Mouse (Mus musculus): ENCODE measurements around the gene Olfr466. TPM values are rescaled to one million over a fixed set of nuclear protein-coding genes. Genes with fewer than 3 reads are reported as not detected.

Olfr466 gene
- not detected in 2 replicates for polyA plus RNA-seq (2016; fragmentation: Nextera tagmentation; extraction: Ambion mirVana)

DNA sequence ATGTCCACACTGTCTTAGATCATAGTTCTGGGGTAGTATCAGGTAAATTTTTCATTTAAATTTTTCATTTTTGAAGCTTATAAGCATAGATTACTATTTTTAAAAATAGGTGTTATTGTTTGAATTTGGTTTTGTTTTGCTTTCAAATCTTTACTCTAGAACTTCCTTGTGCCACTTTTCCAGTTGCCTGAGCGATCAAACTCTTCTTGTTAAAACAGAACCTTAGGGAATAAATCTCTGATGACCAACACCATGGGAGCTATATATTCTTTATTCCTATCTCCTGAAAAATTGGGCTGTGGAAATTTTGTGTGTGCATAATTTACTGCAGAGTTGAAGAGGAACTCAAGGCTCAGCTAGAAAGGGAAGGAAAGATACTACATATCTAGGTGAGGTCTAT, at the start of gene Olfr466:
TSS of gene Olfr466 (plus strand) at position 301 of the 400 bp plus-strand sequence.
- H3K27me3 ChIP-seq (ENCODE audit: insufficient read depth, poor library complexity, severe bottlenecking): no peaks in the 10 kb centered on the region
- WGBS: 92% methylated on average over 1 of the region's 1 CpGs
- no peak for DNase-seq (ENCODE audit: low spot score)

DNA sequence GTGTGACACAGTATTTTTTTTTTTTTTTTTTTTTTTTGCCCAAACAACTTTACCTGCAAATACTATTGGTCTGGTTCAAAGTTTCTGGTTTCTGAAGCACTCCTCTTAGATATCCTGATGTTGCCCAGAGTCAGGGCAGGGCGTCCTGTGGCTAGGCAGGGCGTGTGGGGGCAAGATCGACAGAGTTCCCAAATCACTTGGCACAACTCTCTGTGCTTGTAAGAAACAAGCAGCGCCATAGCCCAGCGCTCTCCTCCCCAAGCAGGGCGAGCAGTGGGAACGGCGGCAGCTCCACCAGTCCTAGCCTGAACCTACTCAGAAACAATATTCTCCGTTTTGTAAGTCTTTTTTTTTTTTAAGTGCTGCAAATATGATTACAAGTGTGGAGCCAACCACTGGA, 49.4 kb upstream of the Olfr466 start:
- no peaks in the 10 kb centered on the region for H3K27me3 ChIP-seq (ENCODE audit: insufficient read depth, poor library complexity, severe bottlenecking)
- H3K9me3 ChIP-seq: peaks cover 57% of the 10 kb centered on the region
- H3K27ac ChIP-seq: no peak overlapping the region
- 90% methylated on average over 9 of the region's 9 CpGs for WGBS
- DNase-seq (ENCODE audit: low spot score): no peak
- H3K4me1 ChIP-seq (replicated peaks): no peaks in the 10 kb centered on the region
- H3K36me3 ChIP-seq: peaks cover 39% of the 10 kb centered on the region
- H3K4me3 ChIP-seq: no peak overlapping the region

More for the DNA sequence above, at the start of gene Olfr466:
- H3K4me1 ChIP-seq (replicated peaks): no peaks in the 10 kb centered on the region
- H3K36me3 ChIP-seq: no peaks in the 10 kb centered on the region
- no peak within 1 kb of the TSS for H3K27ac ChIP-seq
- H3K4me3 ChIP-seq: no peak within 1 kb of the TSS
- H3K9me3 ChIP-seq: peaks cover 9% of the 10 kb centered on the region; the same call in 1 of the 2 replicates

DNA sequence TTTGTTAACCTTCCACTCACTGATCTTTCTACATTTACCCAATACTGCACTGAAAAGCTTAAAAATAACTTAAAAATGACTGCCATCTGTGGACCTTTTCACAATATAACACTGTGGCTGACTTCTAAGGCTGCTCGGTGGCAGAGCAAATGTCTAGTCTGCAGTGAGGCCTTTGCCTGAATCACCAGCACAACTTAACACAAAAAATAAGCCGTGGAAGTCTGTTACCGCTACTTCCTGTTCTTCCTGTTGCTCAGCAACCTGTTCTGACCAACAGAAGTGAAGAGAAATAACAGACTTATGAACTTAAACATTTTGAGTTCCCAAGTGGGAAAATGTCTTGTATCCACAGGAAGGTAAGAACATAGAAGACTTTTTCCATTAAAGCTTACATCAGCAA, 48.8 kb upstream of the Olfr466 start:
- WGBS: 93% methylated on average over 3 of the region's 3 CpGs
- H3K36me3 ChIP-seq: peaks cover 38% of the 10 kb centered on the region
- peaks cover 58% of the 10 kb centered on the region for H3K9me3 ChIP-seq
- H3K27me3 ChIP-seq (ENCODE audit: insufficient read depth, poor library complexity, severe bottlenecking): no peaks in the 10 kb centered on the region
- H3K27ac ChIP-seq: no peak overlapping the region
- no peak for DNase-seq (ENCODE audit: low spot score)
- H3K4me1 ChIP-seq (replicated peaks): no peaks in the 10 kb centered on the region
- no peak overlapping the region for H3K4me3 ChIP-seq

DNA sequence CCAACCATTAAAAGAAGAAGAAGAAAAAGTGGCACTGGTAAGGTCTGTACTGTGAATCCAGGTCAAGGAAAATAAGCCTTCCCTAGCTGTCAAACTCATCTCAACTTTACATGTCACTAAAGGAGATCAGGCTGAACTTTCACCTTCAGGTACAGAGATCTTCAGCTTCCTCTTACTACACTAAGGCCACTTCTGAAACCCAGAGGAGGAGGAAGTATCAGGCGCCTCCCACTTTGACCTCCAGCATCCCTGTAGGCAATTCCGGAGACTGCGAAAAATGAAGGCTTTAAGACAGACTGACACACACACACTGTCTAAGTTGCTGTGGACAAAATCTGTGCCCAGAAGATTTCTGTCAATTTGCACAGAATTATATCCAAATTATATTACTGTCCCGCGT, 38.1 kb upstream of the Olfr466 start:
- WGBS: 2% methylated on average over 5 of the region's 5 CpGs
- peak overlapping the region; percentile 90 for H3K27ac ChIP-seq
- peak overlapping the region; percentile 86 for H3K4me3 ChIP-seq
- H3K4me1 ChIP-seq (replicated peaks): peaks cover 15% of the 10 kb centered on the region
- no peak for DNase-seq (ENCODE audit: low spot score)
- 0 out of 2 replicates have a peak, but pooled peaks cover 9% of the 10 kb centered on the region for H3K36me3 ChIP-seq
- no peaks in the 10 kb centered on the region for H3K27me3 ChIP-seq (ENCODE audit: insufficient read depth, poor library complexity, severe bottlenecking)
- H3K9me3 ChIP-seq: peaks cover 12% of the 10 kb centered on the region

DNA sequence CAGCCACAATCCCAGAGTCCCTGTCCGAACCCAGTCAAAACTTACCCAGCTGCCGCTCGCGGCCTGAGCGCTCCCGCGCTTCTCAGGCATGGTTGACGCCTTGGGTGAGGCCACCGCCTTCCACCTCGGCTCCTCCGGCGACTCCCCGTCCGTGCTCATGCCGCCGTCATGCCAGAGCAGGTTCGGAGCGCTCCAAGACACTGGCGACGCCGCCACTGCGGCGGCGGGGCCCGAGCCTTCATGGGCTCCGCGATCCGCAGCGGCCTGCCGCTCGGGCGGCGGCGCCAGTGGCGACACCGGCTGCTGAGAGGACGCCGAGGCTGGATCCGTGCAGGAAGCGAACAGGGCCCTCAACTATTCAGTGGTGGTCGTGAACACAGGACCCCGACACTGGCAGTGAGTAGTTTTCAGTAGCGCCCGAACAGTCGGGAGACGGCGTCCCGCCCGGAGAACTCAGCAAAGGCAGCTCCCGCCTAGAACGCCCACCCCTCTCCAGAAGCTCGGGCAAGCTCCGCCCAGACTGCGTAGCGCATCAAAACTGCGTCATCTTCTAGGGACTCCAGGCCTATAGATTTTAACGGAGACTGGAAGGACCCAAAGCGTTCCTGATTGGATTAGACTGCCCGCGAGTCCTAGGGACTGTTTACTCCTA, 37.5 kb upstream of the Olfr466 start, which contains the start of gene Mfsd14b:
TSS of gene Mfsd14b (minus strand) at position 517 of the 652 bp plus-strand sequence.
- DNase-seq (ENCODE audit: low spot score): peak; percentile 91

DNA sequence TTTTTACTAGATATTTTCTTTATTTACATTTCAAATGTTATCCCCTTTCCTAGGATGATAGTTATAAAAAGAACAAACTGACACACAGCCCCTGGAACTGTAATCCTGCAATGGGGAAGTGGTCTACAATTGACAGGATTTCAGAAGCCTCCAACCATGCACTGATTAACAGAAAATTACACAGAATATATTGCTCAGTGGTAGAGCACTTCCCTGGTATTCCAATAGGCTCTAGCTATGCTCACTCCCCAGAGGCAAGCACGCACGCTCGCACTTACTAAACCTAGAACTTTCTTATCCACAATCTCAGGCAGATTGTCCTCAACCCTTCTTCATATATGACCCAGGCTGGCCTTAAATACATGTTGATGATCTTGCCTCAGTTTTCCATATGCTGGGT, 36.8 kb upstream of the Olfr466 start:
- WGBS: 67% methylated on average over 3 of the region's 3 CpGs
- H3K4me1 ChIP-seq (replicated peaks): peaks cover 15% of the 10 kb centered on the region
- peak overlapping the region; percentile 86 for H3K4me3 ChIP-seq
- 0 out of 2 replicates have a peak, but pooled peaks cover 4% of the 10 kb centered on the region for H3K36me3 ChIP-seq
- H3K9me3 ChIP-seq: peaks cover 1% of the 10 kb centered on the region; the same call in 1 of the 2 replicates
- no peaks in the 10 kb centered on the region for H3K27me3 ChIP-seq (ENCODE audit: insufficient read depth, poor library complexity, severe bottlenecking)
- peak overlapping the region; percentile 90 for H3K27ac ChIP-seq
- no peak for DNase-seq (ENCODE audit: low spot score)

More for the DNA sequence above, 37.5 kb upstream of the Olfr466 start, which contains the start of gene Mfsd14b:
- Histone ChIP-seq H3K4me3 (peak within 1 kb of the TSS; percentile 86), H3K36me3 (0 out of 2 replicates have a peak, but pooled peaks cover 7% of the 10 kb centered on the region), H3K9me3 (peaks cover 8% of the 10 kb centered on the region), H3K27ac (peak within 1 kb of the TSS; percentile 90), H3K4me1 (replicated peaks) (peaks cover 15% of the 10 kb centered on the region), H3K27me3 (ENCODE audit: insufficient read depth, poor library complexity, severe bottlenecking) (no peaks in the 10 kb centered on the region)
- under 1% methylated on average over 60 of the region's 60 CpGs for WGBS

DNA sequence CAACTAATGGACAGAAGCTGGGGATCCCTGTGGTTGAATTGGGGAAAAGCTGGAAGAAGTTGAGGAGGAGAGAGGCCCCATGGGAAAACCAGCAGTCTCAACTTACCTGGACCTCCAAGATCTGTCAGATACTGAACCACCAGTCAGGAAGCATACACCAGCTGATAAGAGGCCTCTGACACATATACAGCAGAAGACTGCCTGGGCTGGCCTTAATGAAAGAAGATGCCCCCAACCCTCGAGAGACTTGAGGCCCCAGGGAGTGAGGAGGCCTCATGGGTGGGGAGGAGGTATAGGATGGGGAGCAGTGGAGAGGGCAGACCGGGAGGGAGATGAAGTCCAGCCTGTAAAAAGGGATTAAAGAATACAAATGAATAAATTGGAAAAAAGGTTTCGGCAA, 29.1 kb upstream of the Olfr466 start:
- WGBS: 70% methylated on average over 3 of the region's 3 CpGs
- H3K27ac ChIP-seq: no peak overlapping the region
- DNase-seq (ENCODE audit: low spot score): no peak
- H3K27me3 ChIP-seq (ENCODE audit: insufficient read depth, poor library complexity, severe bottlenecking): no peaks in the 10 kb centered on the region
- H3K9me3 ChIP-seq: peaks cover 5% of the 10 kb centered on the region; the same call in 1 of the 2 replicates
- H3K4me3 ChIP-seq: no peak overlapping the region
- H3K4me1 ChIP-seq (replicated peaks): no peaks in the 10 kb centered on the region
- no peaks in the 10 kb centered on the region for H3K36me3 ChIP-seq

DNA sequence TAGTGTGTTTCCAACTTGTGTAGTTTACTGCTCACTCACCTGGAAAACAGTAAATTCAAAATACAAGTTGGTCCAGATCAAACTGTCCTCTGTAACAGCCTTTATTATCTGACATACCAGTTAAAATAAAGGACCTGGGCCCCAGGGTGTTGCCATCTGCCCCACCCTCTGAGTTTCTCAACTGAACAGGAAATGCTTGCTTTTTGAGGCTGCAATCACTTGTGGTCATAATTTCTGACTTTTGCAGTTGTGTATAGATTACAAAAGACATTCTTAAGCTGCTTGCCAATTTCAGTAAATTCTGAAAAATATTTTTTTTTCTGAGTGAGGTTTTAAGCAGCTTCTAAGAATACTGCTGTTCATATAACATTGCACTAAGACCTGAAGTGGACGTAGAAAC, 27.9 kb upstream of the Olfr466 start:
- no peaks in the 10 kb centered on the region for H3K27me3 ChIP-seq (ENCODE audit: insufficient read depth, poor library complexity, severe bottlenecking)
- no peak for DNase-seq (ENCODE audit: low spot score)
- H3K4me1 ChIP-seq (replicated peaks): no peaks in the 10 kb centered on the region
- no peaks in the 10 kb centered on the region for H3K36me3 ChIP-seq
- 86% methylated on average over 1 of the region's 1 CpGs for WGBS
- H3K27ac ChIP-seq: no peak overlapping the region
- H3K4me3 ChIP-seq: no peak overlapping the region
- H3K9me3 ChIP-seq: peaks cover 5% of the 10 kb centered on the region; the same call in 1 of the 2 replicates

DNA sequence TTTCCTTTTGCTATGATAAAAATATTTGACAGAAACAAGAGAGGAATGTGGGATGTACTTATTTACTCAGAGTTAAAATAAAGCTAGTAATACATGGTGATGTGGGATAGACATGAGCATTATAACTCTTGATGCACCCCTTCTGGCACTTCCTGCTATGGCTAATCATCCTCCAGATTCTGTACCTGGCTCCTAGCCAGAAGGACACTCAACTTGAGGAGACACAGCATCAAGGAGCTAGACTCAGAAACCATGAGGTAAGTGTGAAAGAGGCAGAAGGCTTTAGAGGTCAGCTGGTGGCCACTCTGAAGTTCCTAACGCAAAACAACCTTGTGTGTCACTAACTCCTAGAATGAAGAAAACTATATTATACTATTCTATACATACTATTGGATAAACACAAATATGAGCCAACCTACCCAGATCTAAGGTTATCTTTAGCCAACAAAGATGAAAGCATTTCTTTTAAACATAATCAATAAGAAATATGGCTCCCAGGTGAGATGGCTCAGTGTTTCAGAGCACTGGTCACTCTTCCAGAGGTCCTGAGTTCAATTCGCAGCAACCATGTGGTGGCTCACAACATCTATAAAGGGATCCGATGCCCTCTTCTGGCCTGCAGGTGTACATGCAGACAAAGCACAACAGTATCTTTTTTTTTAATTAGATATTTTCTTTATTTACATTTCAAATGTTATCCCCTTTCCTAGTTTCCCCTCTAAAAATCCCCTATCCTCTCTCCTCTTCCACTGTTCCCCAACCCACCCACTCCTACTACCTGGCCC, 22.8 kb upstream of the Olfr466 start:
- no peak overlapping the region for H3K27ac ChIP-seq
- H3K27me3 ChIP-seq (ENCODE audit: insufficient read depth, poor library complexity, severe bottlenecking): no peaks in the 10 kb centered on the region
- H3K4me3 ChIP-seq: no peak overlapping the region
- WGBS: 63% methylated on average over 3 of the region's 3 CpGs
- no peaks in the 10 kb centered on the region; the same call in 1 of the 2 replicates for H3K9me3 ChIP-seq
- DNase-seq (ENCODE audit: low spot score): no peak
- H3K4me1 ChIP-seq (replicated peaks): no peaks in the 10 kb centered on the region
- H3K36me3 ChIP-seq: no peaks in the 10 kb centered on the region

DNA sequence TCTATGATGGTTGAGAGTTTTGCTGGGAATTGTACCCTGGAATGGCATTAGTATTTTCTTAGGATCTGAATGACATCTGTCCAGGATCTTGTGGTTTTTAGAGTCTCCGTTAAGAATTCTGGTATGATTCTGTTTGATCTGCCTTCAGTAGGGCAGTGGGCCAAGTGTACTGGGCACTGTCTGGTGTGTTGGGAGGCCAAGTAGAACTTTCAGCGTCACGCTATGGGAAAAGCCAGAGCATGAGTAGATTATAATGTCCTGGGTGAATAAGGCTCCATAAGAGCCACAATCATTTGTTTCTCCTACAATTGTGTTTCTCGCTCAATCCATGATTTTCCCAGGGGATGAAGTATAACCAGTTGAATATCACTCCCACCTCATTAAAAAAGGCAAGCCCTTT, 12.3 kb upstream of the Olfr466 start, which contains the start of gene Olfr465-ps1:
TSS of gene Olfr465-ps1 (plus strand) at position 301 of the 400 bp plus-strand sequence.
- H3K9me3 ChIP-seq: peaks cover 7% of the 10 kb centered on the region; the same call in 1 of the 2 replicates
- H3K4me3 ChIP-seq: no peak within 1 kb of the TSS
- no peak for DNase-seq (ENCODE audit: low spot score)
- no peaks in the 10 kb centered on the region for H3K36me3 ChIP-seq
- H3K27ac ChIP-seq: no peak within 1 kb of the TSS
- H3K4me1 ChIP-seq (replicated peaks): no peaks in the 10 kb centered on the region
- no peaks in the 10 kb centered on the region for H3K27me3 ChIP-seq (ENCODE audit: insufficient read depth, poor library complexity, severe bottlenecking)
- WGBS: 86% methylated on average over 4 of the region's 4 CpGs

DNA sequence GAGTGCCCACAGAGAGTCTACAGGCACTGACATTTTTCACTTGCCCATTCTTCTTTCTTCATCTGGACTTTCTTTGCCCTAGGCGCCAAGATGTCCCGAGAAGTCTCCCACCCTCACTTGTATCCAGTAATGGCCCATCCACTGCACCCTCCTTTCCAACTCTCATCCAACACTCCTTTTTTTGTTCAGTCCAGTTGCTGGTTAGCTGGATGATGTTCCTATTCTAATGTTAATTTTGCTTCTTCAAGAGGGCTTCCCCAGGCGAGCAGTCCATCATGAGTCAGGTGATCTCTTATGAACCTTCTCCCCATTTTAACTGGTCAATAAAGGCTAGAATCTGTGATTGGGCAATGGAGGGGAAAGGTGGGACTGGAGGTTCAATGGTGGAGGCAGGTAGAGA, 24.1 kb downstream of the Olfr466 start:
- H3K9me3 ChIP-seq: peaks cover 7% of the 10 kb centered on the region; the same call in 1 of the 2 replicates
- H3K4me1 ChIP-seq (replicated peaks): no peaks in the 10 kb centered on the region
- DNase-seq (ENCODE audit: low spot score): no peak
- H3K36me3 ChIP-seq: no peaks in the 10 kb centered on the region
- H3K27me3 ChIP-seq (ENCODE audit: insufficient read depth, poor library complexity, severe bottlenecking): no peaks in the 10 kb centered on the region
- H3K27ac ChIP-seq: no peak overlapping the region
- WGBS: 80% methylated on average over 3 of the region's 3 CpGs
- H3K4me3 ChIP-seq: no peak overlapping the region

DNA sequence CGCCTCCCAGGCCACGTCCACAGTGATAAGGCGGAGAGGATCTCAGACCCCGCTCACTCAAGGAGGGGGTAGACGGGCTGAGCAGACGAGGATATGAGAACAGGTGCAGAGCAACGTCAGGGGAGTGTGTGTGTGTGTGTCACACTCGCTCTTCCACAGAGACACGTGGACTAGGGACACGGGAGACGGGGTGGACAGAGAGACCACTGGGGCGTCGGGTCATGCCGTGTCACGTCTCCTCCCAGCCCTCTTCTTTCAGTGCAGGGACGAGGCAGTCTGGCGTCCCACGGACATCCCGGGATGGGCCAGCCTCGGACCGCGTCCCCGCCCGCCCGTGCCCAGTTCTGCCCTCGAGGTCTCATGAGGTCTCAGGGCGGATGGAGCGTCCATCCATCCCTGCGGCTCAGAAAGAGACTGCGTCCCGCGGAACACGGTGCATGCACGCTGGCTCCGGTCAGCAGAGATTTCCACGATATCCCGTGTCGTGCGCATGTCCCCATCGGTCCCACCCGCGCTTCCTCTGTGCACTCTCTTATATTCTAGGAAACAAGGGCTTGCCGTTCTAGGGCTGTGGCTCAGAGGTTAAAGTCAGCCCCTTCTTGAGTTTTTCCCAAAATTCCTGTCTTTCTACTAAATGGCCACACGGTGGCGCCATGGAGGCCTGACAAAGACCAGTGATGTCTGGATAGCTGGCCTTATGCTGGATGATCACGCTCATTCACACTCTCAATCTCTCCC, 25.9 kb downstream of the Olfr466 start:
- peak; percentile 38 for DNase-seq (ENCODE audit: low spot score)
- H3K4me1 ChIP-seq (replicated peaks): no peaks in the 10 kb centered on the region
- 21% methylated on average over 46 of the region's 46 CpGs for WGBS
- H3K4me3 ChIP-seq: peak overlapping the region; percentile 46
- peaks cover 7% of the 10 kb centered on the region; the same call in 1 of the 2 replicates for H3K9me3 ChIP-seq
- no peak overlapping the region for H3K27ac ChIP-seq
- H3K27me3 ChIP-seq (ENCODE audit: insufficient read depth, poor library complexity, severe bottlenecking): no peaks in the 10 kb centered on the region
- H3K36me3 ChIP-seq: no peaks in the 10 kb centered on the region

All from hindbrain, embryonic 10.5 days (tissue).